Mouse (Mus musculus) midbrain, embryonic 13.5 days (tissue): Measurements from ENCODE around the gene Sstr2. TPM values are rescaled to one million over a fixed set of nuclear protein-coding genes. Genes with fewer than 3 reads are reported as not detected.
"Not testable (repeated sequence)": the region's sequence is repeated elsewhere in the genome, so short reads cannot be mapped to it uniquely, and the experiment has no call there.

Source experiments
- ATAC-seq: fragments of 200-750 bp; cut with Nextera tagmentation; 2 replicates; pipeline ENCODE4 v1.8.0; 2017; ENCODE audit warnings: mild to moderate bottlenecking, moderate TSS enrichment, moderate library complexity
- H3K27ac ChIP-seq: fragments of 300-500 bp; sonication (generic); 2 replicates; pipeline ENCODE4 v1.5.1; 2015; ENCODE audit warnings: inconsistent platforms, mild to moderate bottlenecking, moderate library complexity
- H3K27me3 ChIP-seq: fragments of 300-500 bp; sonication (generic); 2 replicates; pipeline ENCODE4 v1.6.1; 2015; ENCODE audit warnings: mild to moderate bottlenecking, inconsistent platforms
- H3K36me3 ChIP-seq: fragments of 300-500 bp; sonication (generic); 2 replicates; pipeline ENCODE4 v1.6.1; 2015; ENCODE audit warnings: mild to moderate bottlenecking, inconsistent platforms
- H3K4me1 ChIP-seq: fragments of 300-500 bp; sonication (generic); replicated peaks from 2 replicates; pipeline ENCODE4 v1.6.1; 2015; ENCODE audit warnings: inconsistent platforms
- H3K4me2 ChIP-seq: fragments of 300-500 bp; sonication (generic); replicated peaks from 2 replicates; pipeline ENCODE4 v1.6.1; 2015; ENCODE audit warnings: moderate library complexity, mild to moderate bottlenecking, inconsistent platforms
- H3K4me3 ChIP-seq: fragments of 300-500 bp; sonication (generic); replicated peaks from 2 replicates; pipeline ENCODE4 v1.5.1; 2015; ENCODE audit warnings: mild to moderate bottlenecking, inconsistent platforms
- H3K9ac ChIP-seq: fragments of 300-500 bp; sonication (generic); replicated peaks from 2 replicates; pipeline ENCODE4 v1.6.1; 2015; ENCODE audit warnings: mild to moderate bottlenecking, inconsistent platforms
- H3K9me3 ChIP-seq: fragments of 300-500 bp; sonication (generic); 2 replicates; pipeline ENCODE4 v1.6.1; 2016; ENCODE audit warnings: mild to moderate bottlenecking, inconsistent platforms
- WGBS: fragments of 180-500 bp; shearing (Covaris S2); methylation state at CpG from one replicate; pipeline ENCODE4 v1.1.7; 2015; 5-methylcytosine and 5-hydroxymethylcytosine counted together
- polyA plus RNA-seq: library from polyadenylated mRNA; unstranded; fragments of >200 nt; fragmentation: Nextera tagmentation; extraction: Ambion mirVana; gene quantifications from 2 replicates; pipeline ENCODE4 v1.2.1, GENCODE M21; 2015

Sstr2 gene
- polyA plus RNA-seq, 1 experiment from 2014 or later, result 19.4 TPM

DNA sequence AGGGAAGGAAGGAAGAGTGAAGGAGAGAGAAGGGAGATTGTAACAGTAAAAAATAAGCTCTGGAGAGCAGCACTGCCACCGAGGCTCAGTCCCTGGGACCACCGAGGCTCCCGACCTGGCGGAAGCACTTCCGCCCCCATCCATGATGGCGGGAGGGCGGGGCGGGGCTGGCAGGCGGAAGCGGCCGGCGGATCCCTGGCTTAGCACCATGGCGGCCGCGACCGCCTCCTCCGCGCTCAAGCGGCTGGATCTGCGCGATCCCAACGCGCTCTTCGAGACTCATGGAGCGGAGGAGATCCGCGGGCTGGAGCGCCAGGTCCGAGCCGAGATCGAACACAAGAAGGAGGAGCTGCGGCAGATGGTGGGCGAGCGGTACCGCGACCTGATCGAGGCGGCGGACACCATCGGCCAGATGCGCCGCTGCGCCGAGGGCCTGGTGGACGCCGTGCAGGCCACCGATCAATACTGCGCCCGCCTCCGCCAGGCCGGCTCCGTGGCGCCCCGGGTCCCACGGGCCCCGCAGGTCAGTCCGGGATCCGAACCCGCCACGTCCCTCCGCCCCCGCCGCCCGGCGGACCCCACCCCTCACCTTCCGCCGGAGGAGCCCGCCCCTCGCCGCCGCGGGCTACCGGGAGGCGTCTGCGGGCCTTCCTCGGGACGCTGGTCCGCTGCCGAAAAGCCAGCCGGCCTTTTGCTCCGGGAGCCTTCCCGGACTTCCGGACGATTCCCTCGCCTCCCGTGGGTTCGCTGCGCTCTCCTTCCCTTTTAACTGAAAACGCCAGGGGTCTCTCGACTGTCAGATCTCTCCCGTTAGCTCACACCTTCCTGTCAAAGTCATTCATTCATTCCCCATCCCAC lies 30.4 kb downstream of the Sstr2 start, which contains the start of gene Slc39a11:
Gene Slc39a11, minus strand, starts transcription at position 727 of the 858 bp plus-strand sequence.
- 0 out of 2 replicates have a peak, but pooled peaks cover 13% of the 10 kb centered on the region for H3K27me3 ChIP-seq
- peak within 1 kb of the TSS; percentile 91 for H3K9ac ChIP-seq
- WGBS, result under 1% methylated on average over 86 of the region's 91 CpGs
- H3K4me3 ChIP-seq, result peak within 1 kb of the TSS; percentile 80
- H3K27ac ChIP-seq, result peak within 1 kb of the TSS; percentile 92
- peaks cover 29% of the 10 kb centered on the region for H3K4me1 ChIP-seq
- H3K9me3 ChIP-seq, result no peaks in the 10 kb centered on the region
- peaks cover 31% of the 10 kb centered on the region for H3K36me3 ChIP-seq
- peak; percentile 89 for ATAC-seq
- peak within 1 kb of the TSS; percentile 66 for H3K4me2 ChIP-seq

DNA sequence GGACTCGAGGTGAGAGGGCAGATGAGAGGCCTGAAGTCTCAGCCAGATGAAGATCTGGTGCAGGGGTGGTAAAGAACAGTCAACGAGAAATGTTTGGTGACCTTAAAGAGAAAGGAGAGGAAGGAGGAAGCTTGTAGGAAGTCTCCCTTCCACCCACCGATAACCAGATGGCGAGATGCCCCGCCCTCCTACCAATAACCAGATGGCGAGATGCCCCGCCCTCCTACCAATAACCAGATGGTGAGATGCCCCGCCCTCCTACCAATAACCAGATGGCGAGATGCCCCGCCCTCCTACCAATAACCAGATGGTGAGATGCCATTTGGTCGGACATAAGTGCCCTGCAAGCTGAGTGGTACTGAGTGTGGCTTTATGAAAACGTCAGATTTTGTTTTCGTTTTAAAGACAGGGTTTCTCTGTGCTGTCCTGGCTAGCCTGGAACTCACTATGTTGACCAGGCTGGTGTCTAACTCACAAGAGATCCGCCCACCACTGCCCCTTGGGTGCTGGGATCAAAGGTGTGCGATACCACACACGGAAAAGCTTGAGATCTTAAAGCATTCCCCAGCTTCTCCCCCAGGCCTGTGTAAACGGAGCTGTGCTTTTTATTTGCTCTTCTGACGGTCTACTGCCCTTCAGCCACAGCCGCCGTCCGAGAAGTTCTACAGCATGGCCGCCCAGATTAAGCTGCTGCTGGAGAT lies 32.2 kb downstream of the Sstr2 start:
- Histone ChIP-seq H3K9me3 (no peaks in the 10 kb centered on the region), H3K27ac (peak overlapping the region; percentile 49; the same call in 1 of the 2 replicates), H3K4me3 (no peak overlapping the region), H3K4me1 (peaks cover 29% of the 10 kb centered on the region), H3K4me2 (peak overlapping the region; percentile 66), H3K27me3 (0 out of 2 replicates have a peak, but pooled peaks cover 12% of the 10 kb centered on the region), H3K36me3 (peaks cover 49% of the 10 kb centered on the region), H3K9ac (no peak overlapping the region)
- ATAC-seq, result peak; percentile 9; the same call in 1 of the 2 replicates
- WGBS, result 70% methylated on average over 22 of the region's 22 CpGs

DNA sequence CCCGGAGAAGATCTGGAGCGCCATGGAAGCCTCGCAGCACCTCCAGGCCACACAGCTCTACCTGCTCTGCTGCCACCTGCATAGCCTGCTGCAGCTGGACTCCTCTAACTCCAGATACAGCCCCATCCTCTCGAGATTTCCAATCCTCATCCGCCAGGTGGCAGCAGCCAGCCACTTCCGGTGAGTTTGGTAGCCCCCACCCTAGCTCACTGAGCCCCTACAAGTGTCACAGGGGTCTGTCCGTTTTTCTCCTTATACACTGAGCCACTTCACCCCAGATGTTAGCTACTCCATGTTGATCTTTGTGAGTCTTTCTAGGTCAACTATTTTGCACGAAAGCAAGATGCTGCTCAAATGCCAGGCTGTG lies 32.7 kb downstream of the Sstr2 start:
- H3K4me1 ChIP-seq, result peaks cover 29% of the 10 kb centered on the region
- peaks cover 54% of the 10 kb centered on the region for H3K36me3 ChIP-seq
- H3K27me3 ChIP-seq, result 0 out of 2 replicates have a peak, but pooled peaks cover 7% of the 10 kb centered on the region
- no peak overlapping the region for H3K4me3 ChIP-seq
- peak; percentile 25; the same call in 1 of the 2 replicates for ATAC-seq
- H3K9ac ChIP-seq, result no peak overlapping the region
- H3K27ac ChIP-seq, result peak overlapping the region; percentile 48; the same call in 1 of the 2 replicates
- 46% methylated on average over 8 of the region's 8 CpGs for WGBS
- no peak overlapping the region for H3K4me2 ChIP-seq
- no peaks in the 10 kb centered on the region for H3K9me3 ChIP-seq

DNA sequence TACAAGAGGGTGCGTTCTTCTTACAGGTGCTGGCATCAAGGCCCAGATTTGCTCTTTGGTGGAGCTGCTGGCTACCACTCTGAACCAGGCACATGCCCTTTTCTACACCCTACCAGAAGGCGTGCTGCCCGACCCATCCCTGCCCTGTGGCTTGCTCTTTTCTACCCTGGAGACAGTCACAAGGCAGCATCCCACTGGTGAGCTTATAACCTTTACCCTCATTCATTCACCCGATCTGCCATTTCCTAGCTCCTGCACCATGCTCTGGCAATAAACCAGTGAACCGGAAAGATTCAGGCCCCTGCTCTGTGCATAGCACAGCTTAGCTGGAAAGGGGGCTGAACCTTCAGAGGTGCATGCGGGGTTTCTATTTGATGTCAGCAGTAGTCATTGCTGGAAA lies 33.4 kb downstream of the Sstr2 start:
- H3K36me3 ChIP-seq, result peaks cover 60% of the 10 kb centered on the region

GRCm38 (mm10) chr11:113654105-113654504 lies 35.0 kb downstream of the Sstr2 start:
- Histone ChIP-seq H3K4me3 (no peak overlapping the region), H3K27me3 (no peaks in the 10 kb centered on the region), H3K36me3 (peaks cover 76% of the 10 kb centered on the region), H3K9ac (no peak overlapping the region), H3K9me3 (no peaks in the 10 kb centered on the region), H3K27ac (no peak overlapping the region), H3K4me1 (peaks cover 19% of the 10 kb centered on the region), H3K4me2 (no peak overlapping the region)
- no peak for ATAC-seq
- WGBS, result 96% methylated on average over 15 of the region's 15 CpGs

More for the DNA sequence above, 33.4 kb downstream of the Sstr2 start:
- Histone ChIP-seq H3K27me3 (0 out of 2 replicates have a peak, but pooled peaks cover 5% of the 10 kb centered on the region), H3K4me1 (peaks cover 29% of the 10 kb centered on the region), H3K9me3 (no peaks in the 10 kb centered on the region), H3K9ac (no peak overlapping the region), H3K4me3 (no peak overlapping the region), H3K4me2 (no peak overlapping the region), H3K27ac (no peak overlapping the region)
- ATAC-seq, result no peak
- WGBS, result 91% methylated on average over 6 of the region's 6 CpGs

DNA sequence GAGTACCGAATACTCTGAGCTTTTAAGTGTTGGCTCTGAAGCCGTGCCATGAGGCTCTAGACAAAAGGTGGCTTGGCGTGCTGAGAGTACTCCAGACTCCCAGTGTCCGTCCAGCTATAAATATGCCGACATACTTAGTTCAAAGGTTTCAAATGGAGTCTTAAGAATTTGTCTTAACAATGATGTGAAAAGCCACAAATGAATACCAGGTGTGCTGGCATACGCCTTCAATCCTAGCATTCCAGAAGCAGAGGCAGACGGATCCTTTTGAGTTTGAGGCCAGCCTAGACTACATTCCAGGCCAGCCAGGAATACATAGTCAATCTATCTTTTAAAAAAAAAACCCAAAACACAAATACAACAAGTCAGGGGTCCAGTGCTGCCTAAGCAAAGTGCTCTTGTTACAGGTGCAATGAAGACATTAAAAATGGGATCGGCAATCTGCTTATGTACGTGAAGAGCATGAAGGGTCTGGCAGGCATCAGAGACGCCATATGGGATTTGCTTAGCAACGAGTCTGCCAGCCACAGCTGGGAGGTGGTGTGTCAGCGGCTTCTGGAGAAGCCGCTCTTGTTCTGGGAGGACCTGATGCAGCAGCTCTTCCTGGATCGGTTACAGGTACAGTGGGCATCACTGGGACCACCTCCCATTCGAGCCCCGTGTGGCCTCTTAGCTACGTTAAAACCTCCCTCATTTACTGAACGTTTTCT lies 35.6 kb downstream of the Sstr2 start:
- H3K4me1 ChIP-seq, result peaks cover 19% of the 10 kb centered on the region
- H3K9ac ChIP-seq, result no peak overlapping the region
- H3K27ac ChIP-seq, result no peak overlapping the region
- no peak for ATAC-seq
- 90% methylated on average over 18 of the region's 18 CpGs for WGBS
- H3K4me2 ChIP-seq, result no peak overlapping the region
- H3K9me3 ChIP-seq, result no peaks in the 10 kb centered on the region
- H3K36me3 ChIP-seq, result peaks cover 82% of the 10 kb centered on the region
- H3K4me3 ChIP-seq, result no peak overlapping the region
- H3K27me3 ChIP-seq, result no peaks in the 10 kb centered on the region

DNA sequence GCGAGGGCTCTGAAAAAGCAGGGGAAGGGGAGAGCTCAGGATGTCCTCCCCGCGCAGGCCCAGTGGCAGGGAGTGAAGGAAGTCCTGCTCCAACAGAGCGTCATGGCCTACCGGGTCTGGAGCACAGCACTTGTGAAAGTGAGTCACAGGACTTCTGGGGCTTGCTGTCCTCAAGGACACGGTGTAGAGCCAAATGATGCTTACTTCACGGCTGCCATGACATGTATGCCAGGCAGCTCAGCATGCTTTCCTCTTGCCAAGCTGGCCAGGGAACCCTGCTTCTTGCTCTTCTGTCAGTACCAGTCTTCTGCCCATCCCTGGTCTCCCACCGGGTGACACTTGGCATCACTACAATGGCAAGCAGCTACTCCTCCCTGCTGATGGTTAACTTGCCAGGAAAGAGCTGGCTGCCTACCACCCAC lies 37.4 kb downstream of the Sstr2 start:
- H3K9me3 ChIP-seq, result no peaks in the 10 kb centered on the region
- H3K4me2 ChIP-seq, result no peak overlapping the region
- no peak overlapping the region for H3K4me3 ChIP-seq
- no peak overlapping the region for H3K9ac ChIP-seq
- no peak for ATAC-seq
- 91% methylated on average over 8 of the region's 8 CpGs for WGBS
- no peak overlapping the region for H3K27ac ChIP-seq
- peaks cover 100% of the 10 kb centered on the region for H3K36me3 ChIP-seq
- H3K27me3 ChIP-seq, result no peaks in the 10 kb centered on the region
- H3K4me1 ChIP-seq, result peaks cover 5% of the 10 kb centered on the region

- Histone ChIP-seq H3K4me3 (no peak overlapping the region), H3K4me2 (no peak overlapping the region), H3K27me3 (no peaks in the 10 kb centered on the region), H3K4me1 (no peaks in the 10 kb centered on the region), H3K27ac (no peak overlapping the region), H3K9me3 (no peaks in the 10 kb centered on the region), H3K36me3 (peaks cover 100% of the 10 kb centered on the region), H3K9ac (no peak overlapping the region)
- WGBS, result 88% methylated on average over 4 of the region's 4 CpGs
- no peak for ATAC-seq
Measured at GRCm38 (mm10) chr11:113657221-113657620, 38.1 kb downstream of the Sstr2 start.

- WGBS, result 89% methylated on average over 8 of the region's 8 CpGs
- Histone ChIP-seq H3K9me3 (no peaks in the 10 kb centered on the region), H3K27ac (no peak overlapping the region), H3K4me2 (no peak overlapping the region), H3K36me3 (peaks cover 99% of the 10 kb centered on the region), H3K9ac (no peak overlapping the region), H3K4me3 (no peak overlapping the region), H3K27me3 (no peaks in the 10 kb centered on the region), H3K4me1 (no peaks in the 10 kb centered on the region)
- ATAC-seq, result no peak
Measured at GRCm38 (mm10) chr11:113658319-113658718, 39.2 kb downstream of the Sstr2 start.

DNA sequence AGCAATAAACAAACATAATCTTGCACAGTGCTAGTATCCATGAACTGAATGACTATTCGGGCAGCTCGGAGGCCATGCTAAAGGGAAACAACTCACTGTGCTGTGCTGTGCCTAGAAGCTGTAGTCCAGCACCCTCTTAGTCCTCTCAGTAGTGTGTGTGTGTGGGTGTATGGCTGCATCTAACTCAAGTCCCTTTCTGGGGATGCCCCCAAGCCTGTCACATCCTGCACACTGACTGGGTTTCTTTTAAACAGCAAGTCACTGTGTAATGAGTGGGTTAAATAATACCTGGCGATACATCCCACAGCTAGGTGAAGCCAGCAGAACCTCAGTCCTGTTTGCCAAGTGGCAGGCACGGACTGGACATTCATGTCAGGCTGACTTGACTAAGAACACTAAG lies 39.6 kb downstream of the Sstr2 start:
- no peaks in the 10 kb centered on the region for H3K27me3 ChIP-seq
- no peak for ATAC-seq

GRCm38 (mm10) chr11:113660213-113660612 lies 41.1 kb downstream of the Sstr2 start:
- 97% methylated on average over 3 of the region's 3 CpGs for WGBS
- not testable (repeated sequence) for H3K27ac ChIP-seq, H3K4me3 ChIP-seq, H3K9ac ChIP-seq, H3K9me3 ChIP-seq, ATAC-seq, H3K4me2 ChIP-seq, H3K27me3 ChIP-seq, H3K4me1 ChIP-seq
- H3K36me3 ChIP-seq, result peaks cover 93% of the 10 kb centered on the region

More for the DNA sequence above, 39.6 kb downstream of the Sstr2 start:
- peaks cover 99% of the 10 kb centered on the region for H3K36me3 ChIP-seq
- H3K27ac ChIP-seq, result no peak overlapping the region
- no peak overlapping the region for H3K4me2 ChIP-seq
- no peaks in the 10 kb centered on the region for H3K9me3 ChIP-seq
- H3K4me1 ChIP-seq, result no peaks in the 10 kb centered on the region
- H3K4me3 ChIP-seq, result no peak overlapping the region
- H3K9ac ChIP-seq, result no peak overlapping the region
- WGBS, result 97% methylated on average over 4 of the region's 4 CpGs
